Mouse (Mus musculus): ENCODE measurements around the gene Kpnb1. TPM values are rescaled to one million over a fixed set of nuclear protein-coding genes. Genes with fewer than 3 reads are reported as not detected.

The Kpnb1 gene
- polyA plus RNA-seq, 1 experiment from 2014 or later = 50.5 TPM

GRCm38 (mm10) chr11:97182446-97182845, 5.2 kb downstream of the Kpnb1 start:
- no peak overlapping the region for H3K9ac ChIP-seq
- no peak overlapping the region for H3K4me2 ChIP-seq
- H3K4me1 ChIP-seq = peaks cover 35% of the 10 kb centered on the region
- H3K27ac ChIP-seq = no peak overlapping the region
- no peaks in the 10 kb centered on the region for H3K9me3 ChIP-seq (replicated peaks)
- H3K4me3 ChIP-seq = no peak overlapping the region
- 93% methylated on average over 3 of the region's 3 CpGs for WGBS
- H3K36me3 ChIP-seq (ENCODE audit: poor library complexity, severe bottlenecking) = peaks cover 81% of the 10 kb centered on the region
- H3K27me3 ChIP-seq = no peaks in the 10 kb centered on the region
- no peak for ATAC-seq

- no peak overlapping the region for H3K9ac ChIP-seq
- peaks cover 94% of the 10 kb centered on the region for H3K36me3 ChIP-seq (ENCODE audit: poor library complexity, severe bottlenecking)
- no peaks in the 10 kb centered on the region for H3K27me3 ChIP-seq
- H3K27ac ChIP-seq = no peak overlapping the region
- no peaks in the 10 kb centered on the region for H3K9me3 ChIP-seq (replicated peaks)
- H3K4me1 ChIP-seq = peaks cover 28% of the 10 kb centered on the region
- H3K4me2 ChIP-seq = no peak overlapping the region
- 85% methylated on average over 5 of the region's 5 CpGs for WGBS
- ATAC-seq = no peak
- H3K4me3 ChIP-seq = no peak overlapping the region
These were observed 6.6 kb downstream of the Kpnb1 start for GRCm38 (mm10) chr11:97181061-97181460.

- H3K9ac ChIP-seq = no peak overlapping the region
- no peak for ATAC-seq
- H3K27me3 ChIP-seq = no peaks in the 10 kb centered on the region
- H3K4me1 ChIP-seq = peaks cover 3% of the 10 kb centered on the region; the same call in 1 of the 2 replicates
- H3K27ac ChIP-seq = no peak overlapping the region
- H3K4me3 ChIP-seq = no peak overlapping the region
- peaks cover 99% of the 10 kb centered on the region for H3K36me3 ChIP-seq (ENCODE audit: poor library complexity, severe bottlenecking)
- WGBS = 94% methylated on average over 2 of the region's 2 CpGs
- H3K9me3 ChIP-seq (replicated peaks) = no peaks in the 10 kb centered on the region
- no peak overlapping the region for H3K4me2 ChIP-seq
These were observed 9.5 kb downstream of the Kpnb1 start for GRCm38 (mm10) chr11:97178198-97178597.

GRCm38 (mm10) chr11:97176851-97177250, 10.8 kb downstream of the Kpnb1 start:
- no peak overlapping the region for H3K4me3 ChIP-seq
- no peak for ATAC-seq
- H3K4me1 ChIP-seq = no peaks in the 10 kb centered on the region
- H3K27ac ChIP-seq = no peak overlapping the region
- no peak overlapping the region for H3K9ac ChIP-seq
- H3K9me3 ChIP-seq (replicated peaks) = no peaks in the 10 kb centered on the region
- H3K27me3 ChIP-seq = no peaks in the 10 kb centered on the region
- H3K36me3 ChIP-seq (ENCODE audit: poor library complexity, severe bottlenecking) = peaks cover 98% of the 10 kb centered on the region
- WGBS = 66% methylated on average over 3 of the region's 3 CpGs
- no peak overlapping the region for H3K4me2 ChIP-seq

GRCm38 (mm10) chr11:97175499-97175898, 12.2 kb downstream of the Kpnb1 start:
- WGBS = 95% methylated on average over 7 of the region's 7 CpGs
- no peaks in the 10 kb centered on the region for H3K9me3 ChIP-seq (replicated peaks)
- no peak overlapping the region for H3K27ac ChIP-seq
- no peak for ATAC-seq
- H3K27me3 ChIP-seq = no peaks in the 10 kb centered on the region
- no peak overlapping the region for H3K9ac ChIP-seq
- no peak overlapping the region for H3K4me2 ChIP-seq
- H3K4me1 ChIP-seq = no peaks in the 10 kb centered on the region
- H3K36me3 ChIP-seq (ENCODE audit: poor library complexity, severe bottlenecking) = peaks cover 98% of the 10 kb centered on the region
- H3K4me3 ChIP-seq = no peak overlapping the region

GRCm38 (mm10) chr11:97160341-97160740, 27.3 kb downstream of the Kpnb1 start:
- H3K9ac ChIP-seq = no peak overlapping the region
- no peak for ATAC-seq

GRCm38 (mm10) chr11:97156999-97157398, 30.7 kb downstream of the Kpnb1 start:
- Histone ChIP-seq H3K4me2 (no peak overlapping the region), H3K4me3 (no peak overlapping the region), H3K4me1 (peaks cover 10% of the 10 kb centered on the region), H3K9ac (0 out of 2 replicates have a peak overlapping the region, but pooled peaks have one; percentile 2), H3K36me3 (ENCODE audit: poor library complexity, severe bottlenecking) (peaks cover 72% of the 10 kb centered on the region), H3K27me3 (no peaks in the 10 kb centered on the region), H3K9me3 (replicated peaks) (no peaks in the 10 kb centered on the region), H3K27ac (no peak overlapping the region)
- WGBS = 80% methylated on average over 7 of the region's 7 CpGs
- no peak for ATAC-seq

More at GRCm38 (mm10) chr11:97160341-97160740, 27.3 kb downstream of the Kpnb1 start:
- Histone ChIP-seq H3K4me1 (no peaks in the 10 kb centered on the region), H3K27ac (no peak overlapping the region), H3K4me3 (no peak overlapping the region), H3K36me3 (ENCODE audit: poor library complexity, severe bottlenecking) (peaks cover 98% of the 10 kb centered on the region), H3K9me3 (replicated peaks) (no peaks in the 10 kb centered on the region), H3K27me3 (no peaks in the 10 kb centered on the region), H3K4me2 (no peak overlapping the region)
- WGBS = 66% methylated on average over 6 of the region's 6 CpGs

GRCm38 (mm10) chr11:97152662-97153287, 34.9 kb downstream of the Kpnb1 start:
- no peak for ATAC-seq
- peaks cover 14% of the 10 kb centered on the region; the same call in 1 of the 2 replicates for H3K27me3 ChIP-seq
- 16% methylated on average over 10 of the region's 10 CpGs for WGBS
- H3K4me2 ChIP-seq = peak overlapping the region; percentile 83; the same call in 1 of the 2 replicates
- peak overlapping the region; percentile 81; the same call in 1 of the 2 replicates for H3K9ac ChIP-seq
- H3K4me3 ChIP-seq = no peak overlapping the region
- peaks cover 39% of the 10 kb centered on the region for H3K36me3 ChIP-seq (ENCODE audit: poor library complexity, severe bottlenecking)
- peaks cover 40% of the 10 kb centered on the region for H3K4me1 ChIP-seq
- H3K27ac ChIP-seq = no peak overlapping the region
- H3K9me3 ChIP-seq (replicated peaks) = no peaks in the 10 kb centered on the region

- peak overlapping the region; percentile 81 for H3K9ac ChIP-seq
- H3K4me2 ChIP-seq = peak overlapping the region; percentile 83
- no peaks in the 10 kb centered on the region for H3K9me3 ChIP-seq (replicated peaks)
- H3K4me3 ChIP-seq = peak overlapping the region; percentile 75
- peaks cover 14% of the 10 kb centered on the region; the same call in 1 of the 2 replicates for H3K27me3 ChIP-seq
- H3K27ac ChIP-seq = peak overlapping the region; percentile 90; the same call in 1 of the 2 replicates
- peaks cover 38% of the 10 kb centered on the region for H3K36me3 ChIP-seq (ENCODE audit: poor library complexity, severe bottlenecking)
- no peak for ATAC-seq
- under 1% methylated on average over 11 of the region's 11 CpGs for WGBS
- H3K4me1 ChIP-seq = peaks cover 40% of the 10 kb centered on the region
These were observed 35.7 kb downstream of the Kpnb1 start for GRCm38 (mm10) chr11:97152023-97152426.

- H3K36me3 ChIP-seq (ENCODE audit: poor library complexity, severe bottlenecking) = peaks cover 33% of the 10 kb centered on the region
- H3K9me3 ChIP-seq (replicated peaks) = no peaks in the 10 kb centered on the region
- H3K27ac ChIP-seq = peak within 1 kb of the TSS; percentile 90
- peak; percentile 64 for ATAC-seq
- peak within 1 kb of the TSS; percentile 75 for H3K4me3 ChIP-seq
- H3K4me1 ChIP-seq = peaks cover 40% of the 10 kb centered on the region
- peak within 1 kb of the TSS; percentile 83 for H3K4me2 ChIP-seq
- peak within 1 kb of the TSS; percentile 81 for H3K9ac ChIP-seq
- peaks cover 14% of the 10 kb centered on the region; the same call in 1 of the 2 replicates for H3K27me3 ChIP-seq
- under 1% methylated on average over 25 of the region's 64 CpGs for WGBS
These were observed 36.3 kb downstream of the Kpnb1 start, which contains the start of gene Tbkbp1 for GRCm38 (mm10) chr11:97151343-97151801. Tbkbp1 (minus strand) TSS chr11:97151495.

GRCm38 (mm10) chr11:97150411-97151330, 37.0 kb downstream of the Kpnb1 start:
- peaks cover 33% of the 10 kb centered on the region for H3K36me3 ChIP-seq (ENCODE audit: poor library complexity, severe bottlenecking)
- peak; percentile 77 for ATAC-seq
- peak overlapping the region; percentile 90 for H3K27ac ChIP-seq
- under 1% methylated on average over 69 of the region's 102 CpGs for WGBS
- H3K4me2 ChIP-seq = peak overlapping the region; percentile 83
- peak overlapping the region; percentile 75 for H3K4me3 ChIP-seq
- H3K9ac ChIP-seq = peak overlapping the region; percentile 81
- H3K9me3 ChIP-seq (replicated peaks) = no peaks in the 10 kb centered on the region
- H3K27me3 ChIP-seq = peaks cover 14% of the 10 kb centered on the region; the same call in 1 of the 2 replicates
- peaks cover 40% of the 10 kb centered on the region for H3K4me1 ChIP-seq

- Histone ChIP-seq H3K36me3 (ENCODE audit: poor library complexity, severe bottlenecking) (peaks cover 33% of the 10 kb centered on the region), H3K27me3 (peaks cover 14% of the 10 kb centered on the region; the same call in 1 of the 2 replicates), H3K4me2 (peak overlapping the region; percentile 83), H3K9ac (peak overlapping the region; percentile 81), H3K27ac (peak overlapping the region; percentile 90), H3K9me3 (replicated peaks) (no peaks in the 10 kb centered on the region), H3K4me3 (peak overlapping the region; percentile 75), H3K4me1 (peaks cover 40% of the 10 kb centered on the region)
- ATAC-seq = no peak
- WGBS = 3% methylated on average over 14 of the region's 14 CpGs
These were observed 37.7 kb downstream of the Kpnb1 start for GRCm38 (mm10) chr11:97149995-97150410.
